Mouse (Mus musculus): ENCODE results near the gene Tsfm. TPM values are rescaled to one million over a fixed set of nuclear protein-coding genes. Genes with fewer than 3 reads are reported as not detected.
A peak's percentile ranks its signal among the peaks of the same experiment; 100 is the strongest.

Gene Tsfm
- polyA plus RNA-seq, 1 experiment from 2014 or later: 60.1 TPM

GRCm38 (mm10) chr10:126987183-126988118, 43.2 kb downstream of the Tsfm start:
- Histone ChIP-seq H3K36me3 (ENCODE audit: control insufficient read depth, insufficient read depth, low read length) (peaks cover 3% of the 10 kb centered on the region; the same call in 1 of the 2 replicates), H3K4me3 (ENCODE audit: low read depth, low read length) (no peak overlapping the region), H3K9me3 (ENCODE audit: control insufficient read depth, low read length) (no peaks in the 10 kb centered on the region), H3K4me2 (ENCODE audit: low read depth, low read length) (no peak overlapping the region; the same call in 1 of the 2 replicates), H3K9ac (replicated peaks; ENCODE audit: low read depth, low read length) (no peak overlapping the region), H3K27ac (ENCODE audit: low read depth, low read length) (peak overlapping the region; percentile 52; the same call in 1 of the 2 replicates), H3K4me1 (ENCODE audit: control insufficient read depth, insufficient read depth, low read length) (peaks cover 60% of the 10 kb centered on the region), H3K27me3 (ENCODE audit: control insufficient read depth, insufficient read depth, low read length) (no peaks in the 10 kb centered on the region)
- 59% methylated on average over 8 of the region's 8 CpGs for WGBS
- no peak for ATAC-seq (ENCODE audit: low read depth)

DNA sequence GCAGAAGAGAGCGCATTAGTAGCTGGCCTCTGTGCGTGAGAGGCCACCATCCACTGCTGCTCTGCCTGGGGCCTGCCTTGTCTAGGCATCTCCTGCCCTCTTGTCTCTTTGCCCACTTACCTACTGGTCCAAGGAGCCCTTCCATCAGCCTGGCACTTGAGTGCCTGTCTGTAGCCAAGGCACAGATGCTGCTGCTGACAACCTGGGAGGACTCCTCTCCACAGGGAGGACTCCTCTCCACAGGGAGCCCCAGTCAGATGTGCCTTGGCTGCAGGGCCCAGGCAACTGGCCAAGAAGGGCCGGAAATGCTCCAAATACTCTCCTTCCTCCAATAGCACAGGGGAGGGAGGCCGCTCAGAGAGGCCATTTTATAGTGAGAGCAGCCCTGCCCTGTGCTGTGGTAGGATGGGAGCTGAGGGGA, 44.1 kb downstream of the Tsfm start:
- Histone ChIP-seq H3K27ac (ENCODE audit: low read depth, low read length) (peak overlapping the region; percentile 52), H3K36me3 (ENCODE audit: control insufficient read depth, insufficient read depth, low read length) (no peaks in the 10 kb centered on the region), H3K4me3 (ENCODE audit: low read depth, low read length) (no peak overlapping the region), H3K9ac (replicated peaks; ENCODE audit: low read depth, low read length) (no peak overlapping the region), H3K4me1 (ENCODE audit: control insufficient read depth, insufficient read depth, low read length) (peaks cover 69% of the 10 kb centered on the region), H3K4me2 (ENCODE audit: low read depth, low read length) (no peak overlapping the region; the same call in 1 of the 2 replicates), H3K27me3 (ENCODE audit: control insufficient read depth, insufficient read depth, low read length) (no peaks in the 10 kb centered on the region), H3K9me3 (ENCODE audit: control insufficient read depth, low read length) (no peaks in the 10 kb centered on the region)
- WGBS: 44% methylated on average over 4 of the region's 4 CpGs
- peak; percentile 59; the same call in 1 of the 2 replicates for ATAC-seq (ENCODE audit: low read depth)

- Histone ChIP-seq H3K4me3 (ENCODE audit: low read depth, low read length) (no peak overlapping the region), H3K4me1 (ENCODE audit: control insufficient read depth, insufficient read depth, low read length) (peaks cover 75% of the 10 kb centered on the region), H3K4me2 (ENCODE audit: low read depth, low read length) (no peak overlapping the region), H3K9ac (replicated peaks; ENCODE audit: low read depth, low read length) (no peak overlapping the region), H3K27ac (ENCODE audit: low read depth, low read length) (0 out of 2 replicates have a peak overlapping the region, but pooled peaks have one; percentile 52), H3K9me3 (ENCODE audit: control insufficient read depth, low read length) (no peaks in the 10 kb centered on the region), H3K27me3 (ENCODE audit: control insufficient read depth, insufficient read depth, low read length) (no peaks in the 10 kb centered on the region), H3K36me3 (ENCODE audit: control insufficient read depth, insufficient read depth, low read length) (no peaks in the 10 kb centered on the region)
- WGBS: 94% methylated on average over 9 of the region's 9 CpGs
- ATAC-seq (ENCODE audit: low read depth): no peak
These were observed 45.1 kb downstream of the Tsfm start for GRCm38 (mm10) chr10:126985579-126985978.

DNA sequence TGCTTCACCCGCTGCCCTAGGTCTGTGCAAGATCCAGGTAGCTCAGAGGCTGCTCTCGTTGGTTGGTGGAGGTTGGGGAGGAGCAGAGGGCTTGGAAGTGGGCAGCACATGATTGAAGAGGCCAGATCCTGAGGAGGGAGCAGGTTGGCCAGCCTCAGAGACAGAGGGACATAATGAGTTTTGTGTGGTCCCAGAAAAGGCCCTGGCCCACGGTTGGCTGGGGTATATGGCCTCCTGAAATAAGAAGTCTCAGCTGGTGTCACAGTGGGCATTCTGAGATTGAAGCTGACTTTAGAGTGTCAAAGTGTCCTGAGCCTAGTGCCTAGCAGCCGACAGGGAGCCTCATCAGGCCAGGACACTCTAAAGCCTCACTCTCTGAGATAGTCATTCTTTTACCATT, 45.5 kb downstream of the Tsfm start:
- 77% methylated on average over 4 of the region's 4 CpGs for WGBS
- Histone ChIP-seq H3K4me3 (ENCODE audit: low read depth, low read length) (no peak overlapping the region), H3K36me3 (ENCODE audit: control insufficient read depth, insufficient read depth, low read length) (no peaks in the 10 kb centered on the region), H3K27me3 (ENCODE audit: control insufficient read depth, insufficient read depth, low read length) (no peaks in the 10 kb centered on the region), H3K27ac (ENCODE audit: low read depth, low read length) (no peak overlapping the region), H3K9ac (replicated peaks; ENCODE audit: low read depth, low read length) (no peak overlapping the region), H3K9me3 (ENCODE audit: control insufficient read depth, low read length) (no peaks in the 10 kb centered on the region), H3K4me1 (ENCODE audit: control insufficient read depth, insufficient read depth, low read length) (peaks cover 77% of the 10 kb centered on the region), H3K4me2 (ENCODE audit: low read depth, low read length) (no peak overlapping the region)
- no peak for ATAC-seq (ENCODE audit: low read depth)

DNA sequence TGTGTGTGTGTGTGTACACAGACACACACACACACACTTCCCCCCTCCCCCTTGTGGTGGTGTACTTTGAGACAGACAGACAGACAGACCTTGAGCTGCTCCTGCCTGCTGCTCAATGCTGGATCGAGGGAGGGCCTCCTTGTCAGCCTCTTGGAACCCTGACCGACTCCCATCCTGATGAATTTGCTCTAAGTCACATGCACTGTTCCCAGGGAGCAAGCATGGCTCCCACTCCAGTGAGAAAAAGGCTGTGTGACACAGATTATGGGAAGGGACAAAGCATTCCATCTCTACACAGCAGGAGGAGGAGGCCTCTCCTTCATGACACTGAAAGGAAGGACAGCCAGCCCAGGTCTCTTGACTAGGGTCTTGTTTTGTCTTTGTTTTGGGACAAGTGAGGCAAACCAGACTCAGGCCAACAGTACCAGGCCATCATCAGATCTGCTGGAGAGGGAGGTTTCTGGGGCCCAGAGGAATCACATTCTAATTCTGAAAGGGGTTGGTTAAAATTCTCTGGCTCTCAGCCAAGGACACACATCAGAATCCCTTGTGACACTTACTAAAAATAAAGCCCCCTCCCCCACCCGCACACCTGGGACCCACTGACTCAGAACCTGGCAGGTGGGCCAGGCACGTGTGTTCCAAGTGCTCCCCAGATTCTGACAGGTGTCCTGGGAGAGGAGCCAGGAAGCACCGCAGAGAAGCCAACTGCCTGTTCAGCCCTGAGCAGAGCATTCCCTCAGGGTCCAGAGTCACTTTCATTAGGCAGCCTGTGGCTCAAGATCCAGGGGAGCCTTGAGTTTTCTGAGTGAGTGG, 46.2 kb downstream of the Tsfm start:
- ATAC-seq (ENCODE audit: low read depth): no peak
- Histone ChIP-seq H3K27ac (ENCODE audit: low read depth, low read length) (peak overlapping the region; percentile 28; the same call in 1 of the 2 replicates), H3K4me1 (ENCODE audit: control insufficient read depth, insufficient read depth, low read length) (peaks cover 77% of the 10 kb centered on the region), H3K9ac (replicated peaks; ENCODE audit: low read depth, low read length) (no peak overlapping the region), H3K36me3 (ENCODE audit: control insufficient read depth, insufficient read depth, low read length) (no peaks in the 10 kb centered on the region), H3K27me3 (ENCODE audit: control insufficient read depth, insufficient read depth, low read length) (no peaks in the 10 kb centered on the region), H3K4me2 (ENCODE audit: low read depth, low read length) (peak overlapping the region; percentile 18; the same call in 1 of the 2 replicates), H3K4me3 (ENCODE audit: low read depth, low read length) (no peak overlapping the region), H3K9me3 (ENCODE audit: control insufficient read depth, low read length) (no peaks in the 10 kb centered on the region)
- WGBS: 25% methylated on average over 5 of the region's 5 CpGs

DNA sequence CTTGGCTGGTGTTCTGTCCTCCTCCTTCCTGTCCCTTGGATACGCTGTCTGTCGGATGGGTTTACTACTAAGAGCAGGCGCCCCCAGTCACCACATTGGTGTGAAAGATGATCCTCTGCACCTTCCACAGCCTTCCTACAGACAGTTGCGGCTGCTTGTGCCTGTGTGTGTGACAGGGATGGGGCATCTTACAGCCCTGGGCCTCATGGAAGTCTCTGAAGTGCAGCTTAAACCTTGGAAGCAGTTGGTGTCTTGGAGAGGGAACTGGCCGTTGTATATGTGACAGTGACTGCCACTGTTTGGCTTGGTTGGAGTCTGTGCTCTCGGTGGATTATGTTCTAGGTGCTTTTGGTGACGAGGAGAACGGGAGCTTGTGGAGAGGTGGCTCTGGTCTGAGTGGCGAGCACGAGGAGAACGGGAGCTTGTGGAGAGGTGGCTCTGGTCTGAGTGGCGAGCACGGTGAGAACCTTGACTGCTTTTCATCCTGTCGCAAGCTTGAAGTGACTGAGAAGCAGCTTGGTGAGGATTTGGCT, 47.4 kb downstream of the Tsfm start:
- no peak overlapping the region for H3K9ac ChIP-seq (replicated peaks; ENCODE audit: low read depth, low read length)
- H3K27me3 ChIP-seq (ENCODE audit: control insufficient read depth, insufficient read depth, low read length): no peaks in the 10 kb centered on the region
- 70% methylated on average over 14 of the region's 14 CpGs for WGBS
- H3K27ac ChIP-seq (ENCODE audit: low read depth, low read length): no peak overlapping the region
- H3K9me3 ChIP-seq (ENCODE audit: control insufficient read depth, low read length): no peaks in the 10 kb centered on the region
- peak overlapping the region; percentile 86 for H3K4me2 ChIP-seq (ENCODE audit: low read depth, low read length)
- H3K36me3 ChIP-seq (ENCODE audit: control insufficient read depth, insufficient read depth, low read length): no peaks in the 10 kb centered on the region
- H3K4me3 ChIP-seq (ENCODE audit: low read depth, low read length): peak overlapping the region; percentile 8; the same call in 1 of the 2 replicates
- H3K4me1 ChIP-seq (ENCODE audit: control insufficient read depth, insufficient read depth, low read length): peaks cover 73% of the 10 kb centered on the region
- no peak for ATAC-seq (ENCODE audit: low read depth)

DNA sequence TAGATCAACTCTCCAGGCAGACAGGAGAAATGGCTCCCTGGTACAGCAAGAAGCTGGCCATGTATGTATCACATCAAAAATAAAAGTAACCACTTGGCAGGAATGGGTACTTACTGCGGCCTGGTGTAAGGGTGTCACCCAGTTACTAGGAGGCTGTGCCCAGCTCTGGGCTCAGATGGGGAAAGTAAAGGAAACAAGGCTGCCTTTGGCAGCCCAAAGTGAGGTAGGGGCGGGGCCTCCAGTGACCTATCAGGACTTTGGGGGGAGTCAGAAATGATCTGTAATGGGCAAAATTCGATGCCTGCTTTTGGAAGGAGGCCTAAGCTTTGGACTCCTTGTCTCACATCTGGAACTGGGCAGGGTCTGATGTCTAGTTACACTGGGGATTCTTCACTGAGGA, 48.9 kb downstream of the Tsfm start:
- Histone ChIP-seq H3K4me3 (ENCODE audit: low read depth, low read length) (peak overlapping the region; percentile 91; the same call in 1 of the 2 replicates), H3K27me3 (ENCODE audit: control insufficient read depth, insufficient read depth, low read length) (no peaks in the 10 kb centered on the region), H3K36me3 (ENCODE audit: control insufficient read depth, insufficient read depth, low read length) (no peaks in the 10 kb centered on the region), H3K9me3 (ENCODE audit: control insufficient read depth, low read length) (no peaks in the 10 kb centered on the region), H3K4me2 (ENCODE audit: low read depth, low read length) (peak overlapping the region; percentile 86), H3K9ac (replicated peaks; ENCODE audit: low read depth, low read length) (no peak overlapping the region), H3K27ac (ENCODE audit: low read depth, low read length) (no peak overlapping the region), H3K4me1 (ENCODE audit: control insufficient read depth, insufficient read depth, low read length) (peaks cover 63% of the 10 kb centered on the region)
- ATAC-seq (ENCODE audit: low read depth): no peak
- WGBS: 77% methylated on average over 3 of the region's 3 CpGs

DNA sequence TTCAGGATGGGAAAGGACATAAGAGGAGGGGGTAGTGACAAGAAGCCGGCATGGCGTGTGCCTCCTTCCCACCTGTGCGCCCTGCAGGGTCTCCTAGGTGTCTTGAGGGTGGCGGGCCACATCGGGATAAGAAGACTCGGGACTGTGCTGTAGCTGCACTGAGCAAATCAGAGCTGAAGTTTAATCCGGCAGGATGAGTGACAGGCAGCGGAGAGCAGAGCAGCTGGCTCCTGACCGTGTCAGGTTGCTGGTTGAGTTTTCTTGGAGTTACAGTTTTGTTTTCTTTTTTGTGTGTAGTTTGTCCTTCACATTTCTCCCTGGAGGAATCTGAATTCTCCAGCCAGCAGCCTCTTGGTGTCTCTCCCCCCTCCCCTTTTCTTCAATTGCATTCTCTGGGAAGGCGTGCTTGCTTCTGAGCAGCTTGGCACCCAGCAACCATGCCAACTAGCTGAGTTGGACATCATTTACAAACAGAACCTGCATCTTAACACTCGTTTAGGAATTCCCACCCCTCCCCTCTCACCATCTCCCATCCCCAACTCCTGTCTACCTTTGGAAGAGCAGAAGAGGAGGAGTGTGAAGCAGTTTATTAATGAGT, 49.6 kb downstream of the Tsfm start:
- Histone ChIP-seq H3K9ac (replicated peaks; ENCODE audit: low read depth, low read length) (peak overlapping the region; percentile 92), H3K27me3 (ENCODE audit: control insufficient read depth, insufficient read depth, low read length) (no peaks in the 10 kb centered on the region), H3K9me3 (ENCODE audit: control insufficient read depth, low read length) (no peaks in the 10 kb centered on the region), H3K36me3 (ENCODE audit: control insufficient read depth, insufficient read depth, low read length) (no peaks in the 10 kb centered on the region), H3K4me1 (ENCODE audit: control insufficient read depth, insufficient read depth, low read length) (peaks cover 56% of the 10 kb centered on the region), H3K4me3 (ENCODE audit: low read depth, low read length) (peak overlapping the region; percentile 91), H3K4me2 (ENCODE audit: low read depth, low read length) (peak overlapping the region; percentile 86), H3K27ac (ENCODE audit: low read depth, low read length) (peak overlapping the region; percentile 98)
- ATAC-seq (ENCODE audit: low read depth): 0 out of 2 replicates have a peak, but pooled peaks have one; percentile 0
- 10% methylated on average over 11 of the region's 11 CpGs for whole genome bisulfite sequencing

Data from neural tube, embryonic 14.5 days (tissue).